Mouse (Mus musculus) MEL (cell line): Measurements from ENCODE around the gene Serpinh1. TPM values are rescaled to one million over a fixed set of nuclear protein-coding genes. Genes with fewer than 3 reads are reported as not detected.
A peak's percentile ranks its signal among the peaks of the same experiment; 100 is the strongest.

ENCODE experiments used
- DNase-seq: peaks from one replicate; pipeline ENCODE4 v3.0.0; 2011; ENCODE audit warnings: low read depth, low spot score
- H3K27ac ChIP-seq: 2 replicates; pipeline ENCODE4 v1.5.1; 2012; ENCODE audit warnings: low read depth, mild to moderate bottlenecking, control low read depth, low read length, moderate library complexity; ENCODE audit not compliant: control insufficient read depth
- H3K27me3 ChIP-seq, 2 experiments: fragments of 150-350 bp in 1 of 2; sonication (generic) in 1 of 2; 2 replicates each; pipeline ENCODE4 v1.6.1; 2012; ENCODE audit warnings: low read length in 2 of 2, mild to moderate bottlenecking in 2 of 2, improper control_type of control experiment in 1 of 2, moderate library complexity in 1 of 2; ENCODE audit not compliant: insufficient read depth in 2 of 2, control insufficient read depth in 1 of 2
- H3K36me3 ChIP-seq, 2 experiments: 2 replicates each; pipeline ENCODE4 v1.6.1; 2012 to 2014; ENCODE audit warnings: low read length in 2 of 2, improper control_type of control experiment in 1 of 2, inconsistent platforms in 1 of 2, mild to moderate bottlenecking in 1 of 2; ENCODE audit not compliant: insufficient read depth in 2 of 2, control insufficient read depth in 1 of 2
- H3K4me1 ChIP-seq, 2 experiments: fragments of 150-350 bp in 1 of 2; sonication (generic) in 1 of 2; 2 replicates each; pipeline ENCODE4 v1.6.1; 2012; ENCODE audit warnings: low read length in 2 of 2, improper control_type of control experiment in 1 of 2, mild to moderate bottlenecking in 1 of 2; ENCODE audit not compliant: insufficient read depth in 2 of 2, control insufficient read depth in 1 of 2
- H3K4me3 ChIP-seq, 2 experiments: fragments of 150-350 bp in 1 of 2; sonication (generic) in 1 of 2; 2 replicates each; pipeline ENCODE4 v1.5.1; 2012; ENCODE audit warnings: low read depth in 2 of 2, low read length in 2 of 2, mild to moderate bottlenecking in 2 of 2, moderate library complexity in 2 of 2, control low read depth in 1 of 2, improper control_type of control experiment in 1 of 2; ENCODE audit not compliant: control insufficient read depth in 1 of 2, insufficient read depth in 1 of 2
- H3K79me2 ChIP-seq: 2 replicates; pipeline ENCODE4 v1.6.1; 2012; ENCODE audit warnings: mild to moderate bottlenecking, low read length, moderate library complexity; ENCODE audit not compliant: control insufficient read depth, poor library complexity, insufficient read depth
- H3K9ac ChIP-seq: 2 replicates; pipeline ENCODE4 v1.6.1; 2012; ENCODE audit warnings: low read depth, mild to moderate bottlenecking, control low read depth, low read length, moderate library complexity; ENCODE audit not compliant: control insufficient read depth, poor library complexity, severe bottlenecking
- H3K9me3 ChIP-seq: fragments of 150-350 bp; sonication (generic); replicated peaks from 2 replicates; pipeline ENCODE4 v1.6.1; 2012; ENCODE audit warnings: mild to moderate bottlenecking, low read length, improper control_type of control experiment, moderate library complexity; ENCODE audit not compliant: insufficient read depth
- BHLHE40 ChIP-seq: IDR thresholded peaks from 2 replicates; pipeline ENCODE4 v1.6.1; 2012; ENCODE audit warnings: low read depth, mild to moderate bottlenecking, inconsistent platforms, low read length, improper control_type of control experiment, borderline replicate concordance
- ELF1 ChIP-seq: IDR thresholded peaks from 2 replicates; pipeline ENCODE4 v1.6.1; 2014; ENCODE audit warnings: low read depth, mild to moderate bottlenecking, inconsistent platforms, low read length, improper control_type of control experiment, moderate library complexity
- GABPA ChIP-seq: IDR thresholded peaks from 2 replicates; pipeline ENCODE4 v1.6.1; 2012; ENCODE audit warnings: low read depth, mild to moderate bottlenecking, inconsistent platforms, low read length, improper control_type of control experiment, moderate library complexity
- MEF2A ChIP-seq: IDR thresholded peaks from 2 replicates; pipeline ENCODE4 v1.6.1; 2014; ENCODE audit warnings: low read depth, mild to moderate bottlenecking, inconsistent platforms, low read length, improper control_type of control experiment; ENCODE audit not compliant: poor library complexity, insufficient replicate concordance, severe bottlenecking; ENCODE audit errors: extremely low read depth
- MXI1 ChIP-seq: IDR thresholded peaks from 2 replicates; pipeline ENCODE4 v1.6.1; 2011; ENCODE audit warnings: mild to moderate bottlenecking, low read depth, low read length, improper control_type of control experiment
- NELFE ChIP-seq: IDR thresholded peaks from 2 replicates; pipeline ENCODE4 v1.6.1; 2011; ENCODE audit warnings: low read depth, low read length, improper control_type of control experiment
- RAD21 ChIP-seq: IDR thresholded peaks from 2 replicates; pipeline ENCODE4 v1.6.1; 2011; ENCODE audit warnings: mild to moderate bottlenecking, low read depth, low read length, improper control_type of control experiment
- SIN3A ChIP-seq: IDR thresholded peaks from 2 replicates; pipeline ENCODE4 v1.6.1; 2012; ENCODE audit warnings: low read length, improper control_type of control experiment, inconsistent platforms
- TBP ChIP-seq: IDR thresholded peaks from 2 replicates; pipeline ENCODE4 v1.8.0; 2011; ENCODE audit warnings: low read depth, low read length, improper control_type of control experiment
- TCF12 ChIP-seq: IDR thresholded peaks from 2 replicates; pipeline ENCODE4 v1.6.1; 2014; ENCODE audit warnings: low read depth, mild to moderate bottlenecking, inconsistent platforms, low read length, improper control_type of control experiment, moderate library complexity
- ZKSCAN1 ChIP-seq: IDR thresholded peaks from 2 replicates; pipeline ENCODE4 v1.6.1; 2012; ENCODE audit warnings: low read depth, mild to moderate bottlenecking, inconsistent platforms, low read length, improper control_type of control experiment, moderate library complexity
- polyA plus RNA-seq, 2 experiments: library from polyadenylated mRNA; stranded (reverse) in 1 of 2; unstranded in 1 of 2; fragments of >175 nt in 1 of 2; fragments of >200 nt in 1 of 2; gene quantifications; 2 replicates each; pipeline versions ENCODE4 v1.2.1 to v1.2.4; 2012; ENCODE audit warnings: low replicate concordance in 2 of 2, low read depth in 1 of 2; ENCODE audit not compliant: insufficient read length in 2 of 2, insufficient read depth in 1 of 2, missing spikeins in 1 of 2
- total RNA-seq: library from RNA; depleted of rRNA; stranded (reverse); fragments of 300-350 nt; gene quantifications from 2 replicates; pipeline ENCODE4 v1.2.3, GENCODE M21; 2012

Gene Serpinh1
- total and polyA plus RNA-seq, 3 experiments: not detected

GRCm38 (mm10) chr7:99383246-99383645 lies 30.2 kb upstream of the Serpinh1 start:
- Histone ChIP-seq H3K27ac (no peak overlapping the region), H3K27me3 (peaks cover 0 to 2% of the 10 kb centered on the region in 2 experiments; a peak in 1 of 4 replicates), H3K79me2 (no peaks in the 10 kb centered on the region), H3K36me3 (no peaks in the 10 kb centered on the region; a peak in 1 of 4 replicates), H3K4me3 (no peak overlapping the region), H3K4me1 (peaks cover 0 to 14% of the 10 kb centered on the region in 2 experiments; a peak in 3 of 4 replicates), H3K9me3 (no peaks in the 10 kb centered on the region), H3K9ac (no peak overlapping the region)
- DNase-seq: no peak
- no peak for TF ChIP-seq MEF2A
- no peak for TF ChIP-seq SIN3A
- TF ChIP-seq GABPA: no peak

GRCm38 (mm10) chr7:99382088-99383000 lies 29.3 kb upstream of the Serpinh1 start:
- no peak overlapping the region for H3K27ac ChIP-seq
- no peaks in the 10 kb centered on the region; a peak in 1 of 4 replicates for H3K36me3 ChIP-seq
- H3K4me3 ChIP-seq: peak overlapping the region; percentile 29 to 61; a peak in 3 of 4 replicates
- TF ChIP-seq RAD21: no peak
- no peak for TF ChIP-seq MXI1
- TF ChIP-seq TCF12: no peak
- no peak for TF ChIP-seq BHLHE40
- no peak for TF ChIP-seq ELF1
- TF ChIP-seq NELFE: no peak
- TF ChIP-seq ZKSCAN1: no peak
- TF ChIP-seq TBP: no peak
- peaks cover 0 to 14% of the 10 kb centered on the region in 2 experiments; a peak in 3 of 4 replicates for H3K4me1 ChIP-seq
- H3K79me2 ChIP-seq: no peaks in the 10 kb centered on the region
- peak; percentile 18 for DNase-seq
- peaks cover 0 to 2% of the 10 kb centered on the region in 2 experiments; a peak in 1 of 4 replicates for H3K27me3 ChIP-seq
- peak overlapping the region; percentile 26; the same call in 1 of the 2 replicates for H3K9ac ChIP-seq
- H3K9me3 ChIP-seq: no peaks in the 10 kb centered on the region
